Mouse (Mus musculus) liver, embryonic 14.5 days (tissue): ENCODE results near the gene Rbpjl.

ENCODE experiments used
- CTCF ChIP-seq: IDR thresholded peaks from 2 replicates; pipeline ENCODE4 v1.5.1; 2016; ENCODE audit warnings: antibody characterized with exemption, low read depth, control low read depth
- EP300 ChIP-seq: IDR thresholded peaks from 2 replicates; pipeline ENCODE4 v1.6.1; 2016; ENCODE audit warnings: antibody characterized with exemption, low read depth

DNA sequence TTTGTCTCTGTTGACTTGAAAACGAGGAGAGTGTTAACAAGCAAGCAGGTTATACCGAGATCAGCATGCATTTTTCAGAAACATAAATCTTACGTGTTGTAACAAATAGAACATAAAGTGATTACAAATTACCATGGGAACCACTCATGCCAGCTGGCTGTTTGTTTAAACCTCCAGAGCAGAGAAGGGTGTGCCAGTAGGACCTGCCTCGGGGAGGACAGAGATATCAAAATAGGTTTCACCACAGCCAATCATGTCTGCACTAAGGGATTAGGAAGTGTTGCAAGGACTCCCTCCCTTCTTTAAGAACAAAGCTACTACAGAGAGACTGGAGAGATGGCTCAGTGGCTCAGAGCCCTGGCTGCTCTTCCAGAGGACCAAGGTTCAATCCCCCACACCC, 29.8 kb upstream of the Rbpjl start:
- TF ChIP-seq CTCF (no peak), EP300 (no peak)
